Mouse (Mus musculus) mature B cell (primary cell): ENCODE results near the gene Rrn3.
"Not testable (repeated sequence)": the region's sequence is repeated elsewhere in the genome, so short reads cannot be mapped to it uniquely, and the experiment has no call there.

Experiments
- in situ Hi-C: fragments of 300-500 bp; cut with MboI; formaldehyde crosslinking; loops from 2 replicates; pipeline ENCODE4 v1.14.3; 2019

Rrn3 gene

GRCm38 (mm10) chr16:13785932-13786331 is 5.4 kb downstream of the Rrn3 start:
- in situ Hi-C loops, result no loop called here

DNA sequence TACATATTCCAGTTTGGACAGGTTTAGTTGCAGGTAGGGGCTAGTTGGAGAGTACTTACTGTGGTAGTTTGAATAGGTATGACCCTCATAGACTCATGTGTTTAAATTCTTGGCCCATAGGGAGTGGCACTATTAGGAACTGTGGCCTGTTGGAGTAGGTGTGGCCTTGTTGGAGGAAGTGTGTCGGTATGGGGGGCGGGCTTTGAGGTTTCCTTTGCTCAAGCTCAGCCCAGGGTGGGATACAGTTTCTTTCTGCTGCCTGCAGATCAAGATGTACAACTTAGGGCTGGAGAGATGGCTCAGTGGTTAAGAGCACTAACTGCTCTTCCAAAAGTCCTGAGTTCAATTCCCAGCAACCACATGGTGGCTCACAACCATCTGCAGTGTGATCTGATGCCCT is 12.9 kb downstream of the Rrn3 start:
- in situ Hi-C loops, result not testable (repeated sequence)

- in situ Hi-C loops, result no loop called here
Observed at GRCm38 (mm10) chr16:13796746-13797175, 16.3 kb downstream of the Rrn3 start.

DNA sequence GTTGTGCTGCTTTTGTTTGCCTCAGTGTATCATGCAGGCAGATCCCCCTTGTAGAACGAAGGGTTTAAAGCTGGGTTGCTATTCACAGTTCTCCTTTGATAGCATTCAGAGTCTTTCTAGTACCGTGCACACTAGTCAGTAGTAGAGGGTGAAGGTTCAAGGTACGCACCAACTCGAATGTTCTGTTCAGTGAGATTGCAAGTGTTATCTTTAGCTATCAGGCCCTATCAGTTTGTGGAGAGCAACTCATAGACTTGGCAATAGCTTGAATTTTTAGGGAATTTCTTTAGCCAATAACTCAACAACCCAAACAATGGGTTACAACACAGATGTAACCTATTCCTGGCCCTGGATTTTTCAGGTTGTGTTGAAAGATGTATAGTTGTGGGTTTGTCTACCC is 20.7 kb downstream of the Rrn3 start:
- in situ Hi-C loops, result loop anchor here (25.0 kb wide), 1 partner anchor 361 kb away; the partner anchor contains the start of genes Marf1 and Nde1

- in situ Hi-C loops, result loop anchor here (25.0 kb wide), 1 partner anchor 358 kb away; the partner anchor contains the start of genes Marf1 and Nde1
Observed at GRCm38 (mm10) chr16:13804666-13805065, 24.2 kb downstream of the Rrn3 start.

- in situ Hi-C loops, result loop anchor here (25.0 kb wide), 1 partner anchor 355 kb away; the partner anchor contains the start of genes Marf1 and Nde1
Observed at GRCm38 (mm10) chr16:13807616-13808015, 27.1 kb downstream of the Rrn3 start.

- in situ Hi-C loops, result loop anchor here (25.0 kb wide), 1 partner anchor 354 kb away; the partner anchor contains the start of genes Marf1 and Nde1
Observed at GRCm38 (mm10) chr16:13808410-13808809, 27.9 kb downstream of the Rrn3 start.

- in situ Hi-C loops, result loop anchor here (25.0 kb wide), 1 partner anchor 350 kb away; the partner anchor contains the start of genes Marf1 and Nde1
Observed at GRCm38 (mm10) chr16:13812152-13812551, 31.6 kb downstream of the Rrn3 start.

DNA sequence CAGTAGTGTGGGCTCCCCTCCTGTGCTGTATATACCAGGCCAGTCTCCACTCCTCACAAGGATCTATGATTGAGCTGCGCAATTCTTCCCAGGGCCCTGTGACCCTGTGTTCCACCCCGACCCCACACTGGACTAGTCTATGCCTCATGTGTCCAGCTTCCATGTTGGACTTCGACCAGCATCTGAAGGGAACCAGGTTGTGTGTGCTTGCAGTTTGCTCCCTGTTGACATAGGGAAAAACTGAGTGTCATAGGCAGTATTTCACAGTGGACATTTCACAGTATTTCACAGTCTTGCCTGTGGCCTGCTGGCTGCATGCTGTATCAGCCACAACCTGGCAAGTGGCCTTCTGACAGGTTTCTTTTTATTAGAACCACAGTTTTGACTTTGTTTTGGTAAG is 32.7 kb downstream of the Rrn3 start:
- in situ Hi-C loops, result loop anchor here (25.0 kb wide), 1 partner anchor 349 kb away; the partner anchor contains the start of genes Marf1 and Nde1

GRCm38 (mm10) chr16:13818560-13819393 is 38.3 kb downstream of the Rrn3 start, which contains the start of gene Ntan1:
Ntan1 (plus strand) TSS chr16:13818845.
- in situ Hi-C loops, result loop anchor here (25.0 kb wide), 1 partner anchor 344 kb away; the partner anchor contains the start of genes Marf1 and Nde1

- in situ Hi-C loops, result loop anchor here (25.0 kb wide), 1 partner anchor 343 kb away; the partner anchor contains the start of genes Marf1 and Nde1
Observed at GRCm38 (mm10) chr16:13819394-13819743, 38.9 kb downstream of the Rrn3 start.

DNA sequence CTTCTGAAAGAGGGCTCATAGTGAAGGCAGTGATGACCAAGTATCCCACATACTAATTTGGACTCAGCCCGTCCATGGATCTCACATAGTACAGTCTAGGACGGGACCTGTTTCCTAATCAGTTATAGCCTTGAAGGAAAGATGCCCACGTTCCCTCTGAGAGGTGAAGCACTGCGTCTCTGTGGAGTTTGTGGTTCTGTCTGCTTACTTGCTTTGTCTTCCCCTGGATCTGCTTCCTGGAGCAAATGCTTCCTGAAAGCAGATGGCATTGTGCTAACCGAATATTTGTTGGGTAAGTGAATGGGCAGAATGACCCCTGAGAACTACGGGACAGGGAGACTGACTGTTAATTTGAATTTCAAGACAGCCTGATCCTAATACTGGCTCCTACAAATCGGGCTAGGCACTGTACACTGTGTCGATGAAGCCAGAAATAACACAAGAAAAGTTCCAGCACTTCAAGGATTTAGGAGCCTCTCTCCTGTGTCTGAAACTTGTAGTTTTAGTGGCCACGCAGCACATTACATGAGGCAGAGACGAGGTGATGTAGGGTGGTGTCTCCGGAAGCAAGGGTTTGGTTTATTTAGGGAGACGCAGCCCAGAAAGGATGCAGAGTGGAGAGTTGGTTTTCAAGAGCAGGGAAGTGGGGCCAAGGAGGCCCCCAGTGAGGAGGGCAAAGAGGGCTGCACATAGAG is 39.4 kb downstream of the Rrn3 start:
- in situ Hi-C loops, result loop anchor here (25.0 kb wide), 1 partner anchor 342 kb away; the partner anchor contains the start of genes Marf1 and Nde1

DNA sequence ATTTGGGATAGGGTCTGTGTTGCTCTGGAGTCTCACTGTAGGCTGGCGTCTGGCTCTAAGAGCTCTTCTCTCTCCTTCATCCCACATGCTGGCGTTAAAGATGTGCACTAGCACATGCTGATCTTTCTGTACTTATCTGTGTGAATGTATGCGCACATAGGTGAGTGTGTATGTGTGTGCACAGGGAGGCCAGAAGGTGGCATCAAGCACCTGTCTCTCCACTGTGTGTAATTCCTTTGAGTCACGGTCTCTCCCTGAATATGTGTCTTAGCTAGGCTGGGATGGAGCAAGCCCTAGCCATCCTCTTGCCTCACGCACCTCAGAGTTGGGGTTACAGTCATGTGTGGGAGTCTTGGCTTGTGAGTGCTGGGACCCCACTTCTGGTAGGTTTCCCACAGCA is 40.3 kb downstream of the Rrn3 start:
- in situ Hi-C loops, result loop anchor here (25.0 kb wide), 1 partner anchor 342 kb away; the partner anchor contains the start of genes Marf1 and Nde1

GRCm38 (mm10) chr16:13825781-13826490 is 45.4 kb downstream of the Rrn3 start:
- in situ Hi-C loops, result no loop called here

DNA sequence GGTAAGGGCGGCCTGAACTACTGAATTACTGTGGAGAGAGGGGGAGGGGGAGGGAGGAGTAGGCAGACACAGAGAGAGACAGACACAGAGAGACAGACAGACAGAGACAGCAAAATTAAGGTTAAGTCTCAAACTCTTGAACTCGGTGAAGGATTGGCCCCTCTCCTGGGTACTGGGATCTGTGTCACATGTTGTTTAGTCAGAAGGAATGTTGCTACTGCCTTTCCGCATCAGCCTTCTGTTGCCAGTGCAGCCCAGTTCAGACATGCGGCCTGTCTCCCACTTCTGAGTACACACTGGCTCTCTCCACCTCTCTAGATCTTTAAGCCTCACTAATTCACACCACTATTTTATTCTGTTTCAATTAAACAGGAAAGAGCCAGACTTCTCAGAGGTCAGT is 46.0 kb downstream of the Rrn3 start:
- in situ Hi-C loops, result no loop called here

DNA sequence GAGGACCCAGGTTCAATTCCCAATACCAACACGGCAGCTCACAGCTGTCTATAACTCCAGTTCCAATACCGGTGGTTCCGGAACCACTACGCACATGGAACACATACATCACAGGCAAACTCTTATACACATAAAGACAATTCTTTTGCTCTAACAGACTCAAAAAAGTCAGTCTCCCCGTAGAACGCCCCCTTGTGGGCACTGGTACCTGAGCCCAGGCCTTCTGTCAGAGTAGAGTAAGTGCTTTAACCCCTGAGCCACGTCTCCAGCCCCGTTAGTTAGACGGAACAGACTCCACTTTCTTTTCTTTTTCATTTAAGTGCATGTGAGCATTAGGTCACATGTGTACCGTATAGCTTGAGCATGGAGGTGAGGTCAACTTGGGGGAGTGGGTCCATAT is 49.9 kb downstream of the Rrn3 start:
- in situ Hi-C loops, result no loop called here

GRCm38 (mm10) chr16:13831606-13832005 is 51.1 kb downstream of the Rrn3 start:
- in situ Hi-C loops, result no loop called here

DNA sequence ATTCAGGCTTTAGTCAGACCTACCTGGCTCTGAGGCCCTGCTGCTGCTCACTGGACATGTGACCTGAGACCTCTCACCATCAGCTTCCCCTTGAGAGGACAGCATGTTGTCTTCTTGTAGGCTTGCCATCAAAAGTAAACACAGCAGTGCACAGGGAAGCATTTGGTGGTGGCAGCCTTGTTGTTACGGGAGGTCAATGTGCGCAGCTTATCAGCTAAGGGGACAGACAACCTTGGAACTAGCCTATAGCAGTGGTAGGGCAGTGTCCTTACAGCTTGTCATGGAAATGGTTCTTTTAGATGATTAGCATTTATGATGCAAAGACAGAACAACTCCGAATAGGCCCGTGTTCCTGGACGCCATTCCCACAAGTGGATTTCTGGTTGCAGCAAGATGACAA is 53.9 kb downstream of the Rrn3 start:
- in situ Hi-C loops, result no loop called here

- in situ Hi-C loops, result no loop called here
Observed at GRCm38 (mm10) chr16:13840056-13840455, 59.5 kb downstream of the Rrn3 start.

DNA sequence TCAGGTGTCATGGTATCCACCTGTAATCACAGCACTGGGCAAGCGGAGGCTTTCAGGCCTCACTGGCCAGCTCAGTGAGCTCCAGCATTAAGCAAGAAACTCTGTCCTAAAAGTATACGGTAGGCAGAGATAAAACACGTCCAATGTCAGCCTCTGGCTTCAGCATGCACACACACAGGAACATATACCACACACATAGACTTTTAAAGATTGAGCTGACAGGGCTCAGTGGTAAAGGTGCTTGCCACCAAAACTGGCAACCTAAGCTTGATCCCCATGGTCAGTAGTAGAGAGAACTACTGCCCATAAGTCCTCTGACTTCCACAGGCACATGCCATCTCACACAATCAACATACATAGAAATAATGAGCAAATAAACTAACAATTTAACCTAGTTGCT is 60.4 kb downstream of the Rrn3 start:
- in situ Hi-C loops, result no loop called here

DNA sequence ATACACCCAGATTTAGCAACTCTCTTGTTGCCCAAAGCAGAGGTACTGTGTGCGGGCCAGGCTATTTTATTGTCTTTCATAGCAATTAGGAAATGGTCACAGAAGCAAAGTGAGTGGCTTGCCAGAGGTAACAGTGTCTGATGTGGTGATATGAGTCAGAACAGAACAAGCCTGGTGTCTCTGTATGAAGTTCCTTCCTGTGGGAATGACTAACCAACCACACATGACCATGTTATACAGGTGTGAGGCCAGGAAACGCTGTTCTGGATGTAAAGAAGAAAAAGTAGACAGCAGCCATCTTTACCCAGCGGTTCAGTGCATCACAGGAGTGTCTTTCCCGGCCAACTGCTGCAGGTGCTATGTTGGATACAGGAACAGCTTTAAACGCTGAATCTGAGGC is 64.5 kb downstream of the Rrn3 start:
- in situ Hi-C loops, result no loop called here

GRCm38 (mm10) chr16:13846675-13847074 is 66.2 kb downstream of the Rrn3 start:
- in situ Hi-C loops, result no loop called here
